In genomic region chr10:121612448-121612847, GRCm38 (mm10) we compare ENCODE assay signal across 23 mouse cellular contexts. TPM values are rescaled to one million over a fixed set of nuclear protein-coding genes. Genes with fewer than 3 reads are reported as not detected.
DNase-seq lines count a peak whose midpoint lies in the region; ATAC-seq and TF ChIP-seq lines count a peak whose summit lies in the region.
"Had no signal": no experiment of that assay in that cellular context is flagged by ENCODE, and none has a peak within 500 bp of the region (broad histone marks: within the 10 kb centered on the region; RNA-seq: fewer than 3 reads in every experiment).

No protein-coding gene starts in this region.

- no peak overlapping the region for H3K4me2 ChIP-seq in heart, embryonic 15.5 days
- H3K4me2 ChIP-seq: embryonic facial prominence, embryonic 13.5 days; forebrain, embryonic 12.5 days; hindbrain, embryonic 14.5 days had no signal

- TF ChIP-seq EP300 in heart, adult 2 months (IDR thresholded peaks at IDR 0.05; ENCODE audit: insufficient read depth, low read depth, low read length): no peak

- WGBS in heart, adult 2 months: 76% methylated on average over 6 of the region's 6 CpGs
- WGBS in heart, embryonic 15.5 days: 78% methylated on average over 6 of the region's 6 CpGs

- H3K4me3 ChIP-seq in heart, adult 2 months: no peak overlapping the region
- H3K4me3 ChIP-seq in heart, embryonic 15.5 days: no peak overlapping the region
- H3K4me3 ChIP-seq: embryonic facial prominence, embryonic 13.5 days; forebrain, embryonic 12.5 days; hindbrain, embryonic 10.5 days had no signal

- no peaks in the 10 kb centered on the region for H3K27me3 ChIP-seq in heart, adult 2 months (ENCODE audit: control insufficient read depth, insufficient read depth, low read length)
- no peaks in the 10 kb centered on the region for H3K27me3 ChIP-seq in heart, embryonic 15.5 days
- H3K27me3 ChIP-seq: embryonic facial prominence, embryonic 13.5 days; forebrain, embryonic 12.5 days; Patski had no signal

- no peak for ATAC-seq in heart, embryonic 15.5 days (replicated peaks; ENCODE audit: insufficient number of reproducible peaks, insufficient read depth, low FRiP score, low read depth)
- ATAC-seq: activated CD4-positive, CD25-positive, alpha-beta regulatory T cell, adult 4 months; forebrain, embryonic 16.5 days; intestine, embryonic 16.5 days; Patski had no signal

- H3K4me1 ChIP-seq in heart, adult 2 months (ENCODE audit: control insufficient read depth, insufficient read depth, low read length): no peaks in the 10 kb centered on the region; the same call in 1 of the 2 replicates
- no peaks in the 10 kb centered on the region; the same call in 1 of the 2 replicates for H3K4me1 ChIP-seq in heart, embryonic 15.5 days (replicated peaks)
- H3K4me1 ChIP-seq: embryonic facial prominence, embryonic 13.5 days; forebrain, embryonic 12.5 days; hindbrain, embryonic 10.5 days had no signal

- H3K27ac ChIP-seq in heart, adult 2 months: peak overlapping the region; percentile 68
- peak overlapping the region; percentile 56; the same call in 1 of the 2 replicates for H3K27ac ChIP-seq in heart, embryonic 15.5 days
- H3K27ac ChIP-seq: embryonic facial prominence, embryonic 13.5 days; forebrain, embryonic 12.5 days; hindbrain, embryonic 10.5 days; hindbrain, embryonic 14.5 days had no signal

- no peaks in the 10 kb centered on the region; the same call in 1 of the 2 replicates for H3K36me3 ChIP-seq in heart, adult 2 months (ENCODE audit: control insufficient read depth, insufficient read depth, low read length)
- peaks cover 76% of the 10 kb centered on the region for H3K36me3 ChIP-seq in heart, embryonic 15.5 days

- TF ChIP-seq POLR2A in heart, adult 2 months (IDR thresholded peaks at IDR 0.05; ENCODE audit: insufficient read depth, low read depth, low read length): no peak

- no peak overlapping the region for H3K9ac ChIP-seq in heart, adult 2 months (ENCODE audit: low read depth, low read length)
- no peak overlapping the region for H3K9ac ChIP-seq in heart, embryonic 15.5 days
- H3K9ac ChIP-seq: embryonic facial prominence, embryonic 13.5 days; forebrain, embryonic 12.5 days; hindbrain, embryonic 14.5 days had no signal

- intact Hi-C loops in heart, adult 2 months (cut with DNase I): no loop called here
- intact Hi-C loops in heart, postnatal 14 days (cut with DNase I): no loop called here
- intact Hi-C loops in heart, postnatal 10 days (cut with DNase I): no loop called here

- no peak for TF ChIP-seq CTCF in heart, adult 2 months (IDR thresholded peaks at IDR 0.05)

- H3K9me3 ChIP-seq in heart, embryonic 15.5 days (replicated peaks): no peaks in the 10 kb centered on the region
- H3K9me3 ChIP-seq: embryonic facial prominence, embryonic 13.5 days; forebrain, embryonic 12.5 days; hindbrain, embryonic 10.5 days had no signal

- H3K79me2 ChIP-seq in heart, adult 2 months (replicated peaks; ENCODE audit: control insufficient read depth, insufficient read depth, low read length): no peaks in the 10 kb centered on the region

- DNase-seq in heart, adult 2 months: no peak
- DNase-seq in heart, postnatal 14 days: no peak
- DNase-seq in heart, postnatal 10 days: no peak
- DNase-seq in MN1 (ENCODE audit: low spot score): peak; percentile 67
- DNase-seq in testis, postnatal 14 days (ENCODE audit: low spot score): peak; percentile 46
- DNase-seq in spleen, postnatal 10 days (ENCODE audit: low spot score in 2 of 2): no peak
- DNase-seq: adrenal gland, postnatal 14 days; cerebellum, adult 18-20 months; cerebellum, adult 9-11 months; cerebellum, postnatal 36 days; gastrocnemius, postnatal 25 days had no signal

RNA-seq across cellular contexts. Expression of gene Xpot, which starts 13.7 kb away (rescaled TPM):
- total RNA-seq in heart, adult 2 months (2021): 10 to 100 TPM; 30.0 to 30.8 TPM
- 43.8 and 59.9 TPM in 2 replicates for polyA plus RNA-seq in heart, adult 2 months (2012; rRNA removed)
- total RNA-seq in heart, postnatal 14 days (2021): 10 to 100 TPM; 24.5 to 25.7 TPM
- 27.8 TPM in 2 replicates for polyA plus RNA-seq in heart, embryonic 15.5 days (2015; fragmentation: Nextera tagmentation; extraction: Ambion mirVana)
- total RNA-seq in heart, postnatal 10 days (2021): 10 to 100 TPM; 31.7 to 33.8 TPM

RNA-seq across cellular contexts. Expression of gene Tbk1, which starts 25.9 kb away (rescaled TPM):
- total RNA-seq in heart, adult 2 months (2021): 10 to 100 TPM; 14.9 to 15.6 TPM
- 7.2 and 13.4 TPM in 2 replicates for polyA plus RNA-seq in heart, adult 2 months (2012; rRNA removed)
- total RNA-seq in heart, postnatal 14 days (2021): 10 to 100 TPM; 20.4 to 24.3 TPM
- polyA plus RNA-seq in heart, embryonic 15.5 days (2015; fragmentation: Nextera tagmentation; extraction: Ambion mirVana): 22.0 and 25.3 TPM in 2 replicates
- total RNA-seq in heart, postnatal 10 days (2021): 10 to 100 TPM; 17.3 to 19.5 TPM

RNA-seq across cellular contexts. Expression of gene D930020B18Rik, which starts 28.9 kb away (rescaled TPM):
- total RNA-seq in heart, adult 2 months (2021): not detected
- polyA plus RNA-seq in heart, adult 2 months (2012; rRNA removed): not detected in 2 replicates
- not detected for total RNA-seq in heart, postnatal 14 days (2021)
- 0.09 and 0.19 TPM in 2 replicates for polyA plus RNA-seq in heart, embryonic 15.5 days (2015; fragmentation: Nextera tagmentation; extraction: Ambion mirVana)
- not detected for total RNA-seq in heart, postnatal 10 days (2021)
- total RNA-seq: adrenal gland, adult 18-20 months; adrenal gland, postnatal 14 days; gastrocnemius, postnatal 25 days had no signal
- polyA plus RNA-seq: C2C12; heart, embryonic 14.5 days; hindbrain, embryonic 10.5 days; Patski had no signal

Comparison
In these comparisons a context has a peak if more than half of its experiments do, and no peak if none do; other contexts are left out.
1. DNase-seq: peak in MN1 (single experiment) and testis, postnatal 14 days (single experiment); none in heart, adult 2 months (0 of 2), heart, postnatal 14 days (0 of 2), heart, postnatal 10 days (0 of 2) and spleen, postnatal 10 days (0 of 2).